Mouse (Mus musculus) testis, adult 2 months (tissue): ENCODE data around the gene Ces1c.

Experiments
- CTCF ChIP-seq: fragments of 200-500 bp; IDR thresholded peaks from 2 replicates; pipeline ENCODE4 v1.5.1; 2012; ENCODE audit warnings: low read depth, mild to moderate bottlenecking, inconsistent platforms, low read length, moderate library complexity; ENCODE audit not compliant: control insufficient read depth, insufficient read depth, insufficient replicate concordance
- POLR2A ChIP-seq: fragments of 200-500 bp; IDR thresholded peaks from 2 replicates; pipeline ENCODE4 v1.6.1; 2012; ENCODE audit warnings: low read depth, mild to moderate bottlenecking, inconsistent platforms, low read length, moderate library complexity; ENCODE audit not compliant: control insufficient read depth

- no peak for TF ChIP-seq CTCF
- TF ChIP-seq POLR2A: no peak
These were observed 45.5 kb upstream of the Ces1c start for GRCm38 (mm10) chr8:93176593-93176992.
